Mouse (Mus musculus) ES-E14 (cell line): ENCODE measurements at regions not wholly inside any gene's neighbourhood (a gene's known extent, or its start where the extent isn't known, plus 50 kb on each side); places are given as distances from the start of the nearest gene placed in this dataset.

ENCODE experiments used
- DNase-seq: peaks from one replicate; pipeline ENCODE4 v3.0.0-alpha.2; 2013; ENCODE audit warnings: low read depth, low spot score
- H3K27ac ChIP-seq: 2 replicates; pipeline ENCODE4 v1.5.1; 2012; ENCODE audit warnings: low read depth, mild to moderate bottlenecking, low read length, moderate library complexity, mixed read lengths; ENCODE audit not compliant: poor library complexity, insufficient read depth, severe bottlenecking
- H3K36me3 ChIP-seq: 2 replicates; pipeline ENCODE4 v1.6.1; 2012; ENCODE audit warnings: mild to moderate bottlenecking, low read length, moderate library complexity, mixed read lengths; ENCODE audit not compliant: control insufficient read depth, poor library complexity, insufficient read depth, severe bottlenecking
- H3K4me1 ChIP-seq, 2 experiments: fragments of 150-350 bp in 1 of 2; sonication (generic) in 1 of 2; 2 replicates each; pipeline ENCODE4 v1.6.1; 2012; ENCODE audit warnings: low read length in 2 of 2, mild to moderate bottlenecking in 1 of 2, mixed read lengths in 1 of 2; ENCODE audit not compliant: control insufficient read depth in 2 of 2, insufficient read depth in 2 of 2, poor library complexity in 1 of 2
- H3K4me3 ChIP-seq, 2 experiments: fragments of 150-350 bp in 1 of 2; sonication (generic) in 1 of 2; 2 replicates each; pipeline ENCODE4 v1.5.1; 2012; ENCODE audit warnings: low read length in 2 of 2, low read depth in 1 of 2, mild to moderate bottlenecking in 1 of 2, mixed read lengths in 1 of 2; ENCODE audit not compliant: insufficient read depth in 1 of 2, poor library complexity in 1 of 2, severe bottlenecking in 1 of 2
- H3K9ac ChIP-seq: 2 replicates; pipeline ENCODE4 v1.6.1; 2012; ENCODE audit warnings: low read depth, mild to moderate bottlenecking, low read length, mixed read lengths; ENCODE audit not compliant: poor library complexity, insufficient read depth, severe bottlenecking
- H3K9me3 ChIP-seq: fragments of 150-350 bp; sonication (generic); 2 replicates; pipeline ENCODE4 v1.6.1; 2012; ENCODE audit warnings: low read depth, mild to moderate bottlenecking, low read length; ENCODE audit not compliant: control insufficient read depth, insufficient read depth
- CHD2 ChIP-seq: IDR thresholded peaks from 2 replicates; pipeline ENCODE4 v1.6.1; 2014; ENCODE audit warnings: mild to moderate bottlenecking, low read depth, low read length, inconsistent platforms
- HCFC1 ChIP-seq: IDR thresholded peaks from 2 replicates; pipeline ENCODE4 v1.6.1; 2012; ENCODE audit warnings: low read length, inconsistent platforms, borderline replicate concordance; ENCODE audit not compliant: insufficient read depth
- MAFK ChIP-seq: IDR thresholded peaks from 2 replicates; pipeline ENCODE4 v1.6.1; 2014; ENCODE audit warnings: mild to moderate bottlenecking, low read depth, low read length, inconsistent platforms; ENCODE audit not compliant: insufficient read depth
- ZC3H11A ChIP-seq: IDR thresholded peaks from 2 replicates; pipeline ENCODE4 v1.6.1; 2012; ENCODE audit warnings: low read depth, mild to moderate bottlenecking, inconsistent platforms, low read length, borderline replicate concordance
- ZNF384 ChIP-seq: IDR thresholded peaks from 2 replicates; pipeline ENCODE4 v1.6.1; 2012; ENCODE audit warnings: low read depth, low read length, inconsistent platforms
- in situ Hi-C, 2 experiments: fragments of 600-800 bp; cut with MboI; formaldehyde crosslinking; loops; one replicate each; pipeline ENCODE4 v1.15.1; 2025; ENCODE audit warnings: low sequenced_read_pairs in 2 of 2, inconsistent platforms in 1 of 2; ENCODE audit not compliant: unreplicated experiment in 2 of 2

GRCm38 (mm10) chr7:136390066-136390465, 504.3 kb upstream of the Mgmt start:
- Histone ChIP-seq H3K4me3 (no peak overlapping the region), H3K4me1 (no peaks in the 10 kb centered on the region), H3K36me3 (no peaks in the 10 kb centered on the region), H3K27ac (no peak overlapping the region), H3K9me3 (no peaks in the 10 kb centered on the region), H3K9ac (no peak overlapping the region)
- TF ChIP-seq HCFC1 (no peak), ZC3H11A (no peak), ZNF384 (no peak), MAFK (no peak), CHD2 (no peak)
- in situ Hi-C loops: no loop called here
- DNase-seq: no peak

GRCm38 (mm10) chr7:136393454-136393853, 501.0 kb upstream of the Mgmt start:
- no peak overlapping the region for H3K27ac ChIP-seq
- DNase-seq: no peak
- no peaks in the 10 kb centered on the region for H3K36me3 ChIP-seq
- no peaks in the 10 kb centered on the region for H3K4me1 ChIP-seq
- H3K9me3 ChIP-seq: no peaks in the 10 kb centered on the region
- in situ Hi-C loops: no loop called here
- no peak for TF ChIP-seq ZC3H11A
- no peak for TF ChIP-seq ZNF384
- no peak for TF ChIP-seq CHD2
- no peak for TF ChIP-seq MAFK
- no peak for TF ChIP-seq HCFC1
- no peak overlapping the region for H3K9ac ChIP-seq
- no peak overlapping the region for H3K4me3 ChIP-seq

GRCm38 (mm10) chr7:136395838-136396237, 498.6 kb upstream of the Mgmt start:
- DNase-seq: no peak
- in situ Hi-C loops: no loop called here

GRCm38 (mm10) chr7:136397101-136397500, 497.3 kb upstream of the Mgmt start:
- no peak overlapping the region for H3K9ac ChIP-seq
- in situ Hi-C loops: no loop called here
- no peaks in the 10 kb centered on the region for H3K9me3 ChIP-seq
- no peak overlapping the region for H3K27ac ChIP-seq
- no peak for TF ChIP-seq HCFC1
- no peak for TF ChIP-seq ZNF384
- no peak for TF ChIP-seq ZC3H11A
- TF ChIP-seq MAFK: no peak
- no peak for TF ChIP-seq CHD2
- no peaks in the 10 kb centered on the region for H3K36me3 ChIP-seq
- H3K4me1 ChIP-seq: no peaks in the 10 kb centered on the region
- H3K4me3 ChIP-seq: no peak overlapping the region
- DNase-seq: no peak

More at GRCm38 (mm10) chr7:136395838-136396237, 498.6 kb upstream of the Mgmt start:
- Histone ChIP-seq H3K4me3 (no peak overlapping the region), H3K9ac (no peak overlapping the region), H3K4me1 (no peaks in the 10 kb centered on the region), H3K27ac (no peak overlapping the region), H3K9me3 (no peaks in the 10 kb centered on the region), H3K36me3 (no peaks in the 10 kb centered on the region)
- TF ChIP-seq ZC3H11A (no peak), MAFK (no peak), CHD2 (no peak), ZNF384 (no peak), HCFC1 (no peak)

- Histone ChIP-seq H3K9ac (no peak overlapping the region), H3K4me1 (no peaks in the 10 kb centered on the region), H3K36me3 (no peaks in the 10 kb centered on the region), H3K4me3 (no peak overlapping the region), H3K9me3 (no peaks in the 10 kb centered on the region), H3K27ac (no peak overlapping the region)
- TF ChIP-seq MAFK: no peak
- no peak for TF ChIP-seq ZNF384
- TF ChIP-seq HCFC1: no peak
- TF ChIP-seq CHD2: no peak
- no peak for TF ChIP-seq ZC3H11A
- DNase-seq: no peak
- in situ Hi-C loops: no loop called here
Observed at GRCm38 (mm10) chr7:136402688-136403597, 491.5 kb upstream of the Mgmt start.
